Mouse (Mus musculus): Measurements from ENCODE around the gene P2ry2. TPM values are rescaled to one million over a fixed set of nuclear protein-coding genes. Genes with fewer than 3 reads are reported as not detected.

Gene P2ry2
- polyA plus RNA-seq, 1 experiment from 2014 or later = 1.6 TPM

DNA sequence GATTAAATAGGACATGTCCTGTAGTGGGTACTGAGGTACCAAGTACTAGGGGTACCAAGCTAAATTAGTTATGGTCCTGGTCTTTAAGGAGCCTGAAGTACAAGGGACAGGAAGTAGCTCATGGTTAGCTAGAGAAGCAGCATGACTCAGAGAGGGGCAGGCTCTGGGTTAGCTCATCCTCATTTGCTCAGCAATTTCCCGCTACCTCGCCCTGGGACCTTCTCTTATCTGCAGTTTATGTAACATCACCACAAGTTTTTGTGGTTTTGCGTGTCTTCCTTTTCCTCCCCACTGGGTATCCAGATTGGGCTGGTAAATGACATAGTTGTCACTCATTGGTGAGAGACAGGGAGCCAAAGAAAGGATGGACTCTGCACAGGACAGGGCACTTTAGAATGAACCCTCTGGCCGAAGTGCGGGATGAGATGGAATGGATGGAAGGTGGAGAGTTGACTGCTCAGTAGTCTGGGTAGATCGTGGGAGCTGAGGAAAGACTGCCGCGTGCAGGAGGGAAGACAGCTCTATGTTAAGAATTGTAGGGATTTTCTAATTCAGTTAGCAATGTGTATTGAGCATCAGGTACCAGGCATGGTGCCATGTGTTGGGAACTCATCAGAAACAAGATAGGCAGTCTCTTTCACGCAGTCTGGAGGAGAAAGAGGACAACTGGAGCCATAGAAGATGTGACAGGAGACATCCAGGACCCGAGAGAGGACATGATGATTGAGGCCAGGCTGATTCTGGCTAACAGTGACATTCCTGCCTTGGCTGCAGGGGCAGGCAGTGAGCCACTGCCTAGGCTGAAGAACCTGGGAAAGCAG, 15.2 kb upstream of the P2ry2 start:
- peak; percentile 23 for DNase-seq (ENCODE audit: low spot score)

DNA sequence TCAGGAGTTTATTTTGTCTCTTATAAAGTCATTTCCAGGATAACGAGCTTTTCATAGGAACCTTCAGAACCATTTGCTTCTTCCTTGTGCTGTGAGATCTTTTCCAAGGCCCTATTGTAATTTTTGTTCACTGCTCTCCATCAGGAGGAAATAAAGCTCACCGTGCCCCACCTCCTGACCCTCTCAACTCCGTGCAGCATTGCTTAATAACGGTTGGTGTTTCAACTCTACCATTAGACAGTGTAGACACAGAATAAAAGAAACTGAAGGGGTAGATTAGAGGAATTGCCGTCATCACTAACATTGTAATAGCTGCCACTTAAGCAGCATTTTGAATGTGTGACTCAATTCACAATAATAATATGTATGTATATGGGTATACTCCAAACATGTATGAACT, 14.2 kb upstream of the P2ry2 start:
- DNase-seq (ENCODE audit: low spot score) = no peak

DNA sequence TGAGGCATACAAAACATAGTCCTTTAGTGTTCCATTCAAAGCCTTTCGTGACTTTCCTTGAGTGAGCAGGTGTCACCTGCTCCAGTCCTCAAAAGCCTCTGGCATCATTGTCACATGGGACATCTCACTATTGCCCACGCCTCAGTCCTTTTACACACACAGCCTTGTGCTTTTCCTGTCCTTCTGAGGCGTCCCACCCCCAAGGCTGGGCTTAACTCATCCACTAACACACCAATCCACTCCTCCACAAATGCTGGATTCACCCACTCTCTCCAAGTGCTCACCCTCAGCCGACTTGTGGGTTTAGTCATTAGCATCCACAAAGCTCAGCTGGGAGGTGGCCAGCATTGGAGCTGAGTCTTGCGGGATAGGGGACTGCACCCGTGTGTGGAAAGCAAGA, 4.8 kb upstream of the P2ry2 start:
- no peak for DNase-seq (ENCODE audit: low spot score)

DNA sequence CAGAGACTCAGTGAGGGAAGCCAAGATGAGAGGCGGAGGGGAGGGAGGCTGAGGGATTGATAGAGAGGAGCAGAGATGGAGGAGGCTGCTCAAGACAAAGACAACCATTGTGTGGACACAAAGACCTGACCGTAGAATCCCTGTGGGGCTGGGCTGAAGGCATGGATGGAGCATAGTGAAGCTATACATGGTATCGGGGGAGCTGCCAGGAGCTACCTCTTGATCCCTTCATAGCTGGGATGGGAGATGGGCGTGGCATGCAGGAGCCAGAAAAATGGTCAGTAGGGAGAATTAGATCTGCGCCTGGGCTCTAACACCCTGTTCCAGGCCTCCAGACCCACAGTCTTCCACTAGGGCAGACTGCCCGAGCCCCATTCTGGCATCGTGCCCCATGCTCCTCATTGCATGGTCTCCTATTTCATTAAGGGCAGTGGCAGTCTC, 4.4 kb upstream of the P2ry2 start:
- no peak for DNase-seq (ENCODE audit: low spot score)

DNA sequence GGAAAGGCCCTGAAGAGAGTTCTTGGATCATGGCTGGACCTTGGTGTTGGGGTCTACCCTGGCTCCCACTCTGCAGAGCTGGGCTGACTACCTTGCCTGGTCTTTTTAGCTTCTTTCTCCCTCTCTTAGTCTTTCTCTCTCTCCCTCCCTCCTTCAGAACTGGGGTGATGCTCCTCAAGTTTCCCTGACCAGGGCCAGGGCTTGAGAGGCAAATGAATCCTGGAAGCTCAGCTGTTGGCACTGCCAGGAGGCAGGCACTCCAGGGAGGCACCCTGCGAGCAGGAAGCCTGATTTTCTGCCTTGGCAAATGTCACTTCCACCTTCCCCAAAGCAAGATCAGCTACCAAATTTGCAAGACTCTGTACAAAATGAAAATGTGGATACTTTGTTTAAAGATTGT, 2.3 kb upstream of the P2ry2 start:
- DNase-seq (ENCODE audit: low spot score) = no peak

DNA sequence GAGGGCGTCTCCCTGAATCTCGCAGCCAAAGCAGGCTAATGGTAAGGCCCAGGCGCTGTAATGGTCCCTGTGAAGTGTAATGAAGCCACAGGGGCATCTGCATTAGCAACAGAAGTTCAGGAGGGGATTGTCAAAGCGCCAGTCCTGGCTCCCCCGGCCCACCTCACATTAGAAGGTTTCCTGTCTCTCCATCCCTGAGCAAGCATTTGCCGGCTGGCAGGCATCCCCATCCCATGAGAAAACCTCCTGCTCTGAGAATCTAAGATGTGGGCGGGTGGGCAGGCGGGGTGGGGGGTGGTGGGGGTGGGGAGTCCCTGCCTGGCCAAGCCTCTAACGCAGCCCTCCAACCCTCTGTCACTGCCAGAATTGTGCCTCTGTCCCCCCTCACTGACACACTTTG, 1.4 kb upstream of the P2ry2 start:
- no peak for DNase-seq (ENCODE audit: low spot score)

DNA sequence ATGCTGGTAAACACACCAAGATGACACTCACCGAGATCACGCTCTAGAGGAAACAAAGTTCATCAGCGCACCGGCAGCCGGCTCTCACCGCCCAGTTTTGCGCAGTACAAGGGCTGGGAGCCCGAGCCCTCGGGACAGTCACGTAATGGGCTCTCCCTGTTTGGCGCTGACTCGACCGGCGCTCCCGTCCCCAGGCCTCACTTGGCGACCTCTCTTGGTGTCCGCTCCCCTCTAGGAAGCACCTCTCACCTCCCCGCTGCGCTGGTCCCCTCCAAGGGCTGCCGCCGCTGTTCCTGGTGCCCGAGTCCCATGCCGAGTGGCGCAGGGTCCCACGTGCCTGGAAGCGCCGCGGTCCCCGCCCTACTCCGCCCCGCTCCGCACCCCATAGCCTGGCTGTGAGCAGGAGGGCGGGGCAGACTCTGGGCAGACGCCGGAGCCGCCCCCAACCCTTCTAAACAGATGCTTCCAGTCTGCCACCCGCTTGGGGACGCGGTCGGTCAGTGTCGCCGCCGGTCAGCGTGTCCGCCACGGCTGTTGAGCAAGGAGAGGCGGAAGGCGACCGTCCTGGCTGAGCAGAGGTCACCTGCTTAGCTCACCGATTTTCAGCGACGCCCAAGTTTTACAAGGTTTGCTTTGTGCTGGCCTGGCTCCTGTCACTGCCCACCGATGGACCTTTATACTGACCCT, 842 bp downstream of the P2ry2 start:
- peak; percentile 46 for DNase-seq (ENCODE audit: low spot score)

DNA sequence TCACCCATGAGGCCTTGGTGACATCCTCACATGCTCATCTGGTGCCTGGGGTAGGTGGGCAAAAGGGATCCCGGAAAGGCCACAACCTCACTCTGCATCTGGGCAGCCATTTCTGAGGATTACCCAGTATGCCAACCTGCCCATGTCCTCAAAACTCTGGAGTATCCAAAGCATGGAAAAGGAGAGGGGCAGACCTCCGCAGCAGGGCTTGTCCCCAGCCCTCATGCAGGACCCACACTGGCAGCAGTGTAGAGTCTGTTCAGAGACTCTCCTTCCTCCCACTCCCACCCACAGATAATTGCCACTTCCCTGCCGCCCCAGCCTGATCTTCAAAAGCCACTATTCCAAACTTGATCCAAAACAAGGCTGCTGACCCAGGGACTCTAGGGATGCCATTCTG, 1.9 kb downstream of the P2ry2 start:
- no peak for DNase-seq (ENCODE audit: low spot score)

DNA sequence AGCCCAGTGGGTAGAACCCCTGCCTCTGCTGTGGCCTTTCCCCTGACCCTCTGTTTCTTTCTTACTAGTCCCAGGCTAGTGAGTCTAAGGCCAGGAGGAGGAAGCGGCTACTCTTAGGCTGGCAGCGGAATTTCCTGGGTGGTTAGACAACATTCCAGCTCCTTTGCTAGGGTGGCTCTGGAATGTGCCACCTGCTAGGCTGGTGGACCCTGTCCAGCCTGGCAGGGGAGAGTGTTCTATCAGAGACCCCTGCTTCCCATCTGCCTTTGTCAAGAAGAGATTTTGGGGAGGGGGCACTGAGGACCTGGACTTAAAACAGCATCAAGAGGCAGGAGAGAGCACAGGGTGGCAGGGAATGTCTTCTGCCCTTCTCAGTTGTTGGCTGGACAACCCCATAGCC, 6.5 kb downstream of the P2ry2 start:
- DNase-seq (ENCODE audit: low spot score) = no peak

DNA sequence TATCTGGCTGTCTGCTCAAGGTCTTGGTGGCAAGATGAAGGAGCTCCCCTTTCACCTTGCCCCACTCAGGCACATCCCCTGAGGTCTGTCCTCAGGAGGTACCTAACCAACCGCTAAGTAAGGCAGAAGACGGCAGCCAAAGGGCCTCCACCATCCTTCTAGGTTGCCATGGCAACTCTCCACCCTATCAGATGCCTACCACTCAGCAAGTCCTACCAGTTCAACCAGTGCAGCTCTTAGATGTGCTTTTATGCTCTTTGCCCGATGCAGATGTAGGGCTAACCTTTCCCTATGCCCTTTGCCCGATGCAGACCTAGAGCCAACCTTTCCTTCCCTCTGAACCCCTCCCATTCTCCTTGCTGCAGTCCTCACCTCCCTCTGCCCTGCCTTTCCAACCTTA, 7.5 kb downstream of the P2ry2 start:
- no peak for DNase-seq (ENCODE audit: low spot score)

DNA sequence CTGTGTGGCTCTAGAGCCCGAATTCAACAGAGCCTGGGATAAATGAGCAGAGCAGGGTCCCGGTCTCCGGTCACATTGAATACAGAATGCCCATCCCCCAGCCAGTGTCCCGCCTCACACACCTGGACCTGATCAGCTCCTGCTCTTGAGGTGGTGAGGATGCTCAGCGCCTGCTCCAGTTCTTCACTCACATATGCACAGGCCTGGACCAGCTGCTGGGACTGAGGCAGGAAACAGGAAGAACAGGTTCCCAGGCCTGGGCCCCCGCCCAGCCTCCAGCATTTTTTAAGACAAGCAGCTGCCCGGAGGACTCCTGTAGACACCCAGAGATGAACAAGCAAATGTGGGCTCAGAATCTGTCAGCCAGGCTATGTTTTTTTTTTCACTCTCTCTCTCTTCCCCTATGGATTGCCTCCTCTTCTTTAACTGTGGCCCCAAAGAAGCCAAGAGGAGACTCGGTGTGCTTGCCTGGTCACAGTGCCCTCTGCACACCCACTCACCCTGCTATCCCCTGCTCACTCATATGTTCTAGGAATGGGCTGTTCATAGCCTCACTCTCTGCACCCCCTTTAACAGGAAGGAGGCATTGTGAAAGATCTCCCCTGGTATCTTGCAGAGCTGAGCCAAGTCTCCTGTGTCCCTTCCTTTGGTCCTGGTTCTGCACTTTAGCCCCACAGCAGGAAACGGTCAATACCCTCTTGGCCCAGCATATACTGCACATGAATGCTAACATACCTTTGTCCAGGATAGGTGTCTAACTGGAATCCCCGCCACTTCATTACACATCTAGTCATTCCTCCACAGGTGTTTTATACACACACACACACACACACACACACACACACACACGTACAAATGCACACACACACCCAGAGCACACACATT, 9.0 kb downstream of the P2ry2 start:
- DNase-seq (ENCODE audit: low spot score) = peak; percentile 15

DNA sequence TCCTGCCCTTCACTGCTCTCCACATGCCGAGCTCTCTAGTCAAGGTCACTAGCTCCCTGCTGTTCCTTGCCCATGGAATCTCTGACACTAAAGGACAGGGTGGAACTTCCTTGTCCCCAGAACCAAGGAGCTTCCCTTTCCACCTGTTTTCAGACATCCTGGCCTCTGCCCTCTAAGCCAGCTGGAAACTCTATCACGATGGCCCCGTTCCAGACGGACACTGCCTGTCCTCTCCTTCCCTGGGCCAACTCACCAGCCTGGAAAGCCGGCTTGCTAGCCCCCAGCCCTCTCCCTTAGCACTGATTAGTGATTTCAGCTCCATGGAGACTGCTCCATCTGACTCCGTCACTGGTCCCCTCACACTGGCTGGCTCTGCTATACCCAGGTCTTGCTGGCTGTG, 10.4 kb downstream of the P2ry2 start:
- no peak for DNase-seq (ENCODE audit: low spot score)

DNA sequence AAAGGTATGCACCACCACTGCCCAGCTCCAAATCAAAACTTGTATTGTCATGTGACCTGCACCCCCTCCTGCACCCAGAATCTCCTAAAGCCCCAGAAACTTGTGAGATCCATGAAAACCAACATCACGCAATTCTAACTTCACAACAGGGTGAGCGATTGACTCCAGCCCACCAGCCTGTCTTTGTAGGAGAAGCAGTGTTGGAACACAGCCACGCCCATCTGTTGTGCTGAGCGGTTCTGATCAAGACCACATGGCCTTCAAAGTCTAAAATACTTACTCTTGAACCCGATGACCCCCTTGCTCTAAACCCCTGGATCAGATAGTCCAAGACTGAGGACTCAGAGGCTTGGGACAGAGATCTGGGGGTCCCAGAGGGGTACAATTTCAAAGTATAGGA, 13.0 kb downstream of the P2ry2 start:
- no peak for DNase-seq (ENCODE audit: low spot score)

DNA sequence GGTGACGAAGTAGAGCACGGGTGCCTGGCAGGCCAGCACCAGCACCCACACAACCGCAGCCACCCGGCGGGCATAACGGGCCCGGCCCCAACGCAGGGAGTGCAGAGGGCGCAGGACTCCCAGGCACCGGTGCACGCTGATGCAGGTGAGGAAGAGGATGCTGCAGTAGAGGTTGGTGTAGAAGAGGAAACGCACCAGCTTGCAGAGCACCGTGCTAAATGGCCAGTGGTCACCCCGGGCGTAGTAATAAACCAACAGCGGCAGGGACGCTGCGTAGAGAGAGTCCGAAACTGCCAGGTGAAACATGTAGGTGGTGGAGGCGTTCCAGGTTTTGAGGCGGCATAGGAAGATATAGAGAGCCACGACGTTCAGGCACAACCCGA, 14.1 kb downstream of the P2ry2 start:
- no peak for DNase-seq (ENCODE audit: low spot score)

DNA sequence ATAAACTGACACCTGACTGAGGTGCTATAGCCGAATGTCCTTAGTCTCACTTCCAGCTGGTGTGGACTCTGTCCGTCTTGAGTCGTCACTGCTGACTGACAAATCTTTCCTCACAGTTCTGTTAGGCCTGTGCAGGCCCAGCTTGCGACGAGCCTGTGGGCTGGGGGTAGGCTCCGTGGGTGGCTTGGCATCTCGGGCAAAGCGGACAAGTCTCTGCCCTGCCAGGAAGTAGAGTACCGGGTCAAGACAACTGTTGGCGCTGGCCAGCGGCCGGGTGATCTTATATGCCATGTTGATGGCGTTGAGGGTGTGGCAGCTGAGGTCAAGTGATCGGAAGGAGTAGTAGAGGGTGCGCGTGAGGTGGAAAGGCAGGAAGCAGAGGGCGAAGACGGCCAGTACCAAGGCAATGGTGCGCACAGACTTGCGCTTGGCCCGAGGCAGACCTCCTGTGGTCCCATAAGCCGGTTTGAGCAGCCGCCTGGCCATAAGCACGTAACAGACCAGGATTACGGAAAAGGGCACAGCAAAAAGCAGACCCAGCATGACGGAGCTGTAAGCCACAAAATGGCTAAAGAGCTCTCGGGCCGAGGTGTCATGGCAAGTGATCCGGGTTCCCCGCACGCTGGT, 14.6 kb downstream of the P2ry2 start:
- no peak for DNase-seq (ENCODE audit: low spot score)

DNA sequence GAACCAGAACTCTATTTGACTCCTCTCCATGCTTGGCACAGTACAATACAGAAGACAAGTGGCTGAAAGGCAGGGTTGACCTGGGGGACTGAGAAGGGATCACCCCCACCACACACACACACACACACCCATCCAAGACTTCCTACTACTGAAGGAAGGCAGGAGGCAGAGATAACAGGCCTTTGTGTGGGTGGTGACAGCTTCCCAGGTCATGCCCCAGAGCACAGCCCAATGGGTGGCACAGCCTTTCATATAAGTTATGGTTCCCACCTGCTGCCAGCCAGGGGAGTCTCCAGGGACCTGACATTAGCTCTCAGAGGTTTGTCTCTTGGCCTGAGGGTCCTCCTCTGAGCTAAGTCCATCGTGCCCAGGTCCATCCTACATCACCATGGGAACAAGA, 15.5 kb downstream of the P2ry2 start:
- no peak for DNase-seq (ENCODE audit: low spot score)

DNA sequence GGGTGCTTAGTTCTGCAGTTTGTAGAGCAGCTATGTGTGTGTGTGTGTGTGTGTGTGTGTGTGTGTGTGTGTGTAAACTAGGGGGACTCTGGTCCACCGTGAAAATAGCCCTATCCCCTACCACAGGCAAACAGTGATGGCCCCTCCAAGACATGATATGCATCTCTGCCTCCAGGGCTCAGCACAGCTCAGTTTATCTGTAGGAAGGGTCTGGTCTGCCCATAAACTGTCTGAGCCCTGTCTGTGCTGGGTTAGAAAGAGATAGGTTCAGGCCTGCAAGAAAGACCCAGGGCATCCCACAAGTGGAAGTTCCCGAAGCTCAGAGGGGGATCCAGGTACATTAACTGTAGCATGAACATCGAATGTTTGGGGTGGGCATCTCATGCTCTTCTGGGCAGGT, 16.7 kb downstream of the P2ry2 start:
- DNase-seq (ENCODE audit: low spot score) = no peak

DNA sequence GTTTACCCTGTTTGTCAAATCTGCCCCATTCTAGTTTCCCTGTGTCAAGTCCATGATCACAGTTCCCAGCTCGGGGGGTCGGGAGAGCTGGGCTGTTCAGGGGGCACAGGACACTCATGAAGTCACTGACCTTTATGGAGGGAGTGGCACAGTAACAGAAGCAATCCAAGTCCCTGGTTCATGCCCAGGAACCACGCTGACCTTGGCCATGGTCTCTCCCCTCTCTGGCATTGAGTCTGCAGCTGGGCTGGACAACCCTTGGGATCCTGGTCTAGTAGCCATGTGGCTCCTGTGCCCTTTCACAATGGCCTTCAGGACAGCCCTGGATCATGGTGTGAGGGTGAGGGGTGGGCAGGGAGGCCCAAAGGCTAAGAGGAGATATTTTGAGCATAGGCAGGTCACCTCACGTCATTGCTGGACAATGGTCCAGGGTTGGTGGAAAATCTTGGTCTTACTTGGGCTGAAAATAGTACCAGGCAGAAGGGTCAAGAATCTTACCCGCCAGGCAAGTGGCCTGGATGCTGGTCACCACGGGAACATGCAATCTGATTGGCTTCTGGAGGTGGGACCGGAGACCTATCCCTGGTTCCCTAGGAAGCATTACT, 17.3 kb downstream of the P2ry2 start:
- DNase-seq (ENCODE audit: low spot score) = no peak

DNA sequence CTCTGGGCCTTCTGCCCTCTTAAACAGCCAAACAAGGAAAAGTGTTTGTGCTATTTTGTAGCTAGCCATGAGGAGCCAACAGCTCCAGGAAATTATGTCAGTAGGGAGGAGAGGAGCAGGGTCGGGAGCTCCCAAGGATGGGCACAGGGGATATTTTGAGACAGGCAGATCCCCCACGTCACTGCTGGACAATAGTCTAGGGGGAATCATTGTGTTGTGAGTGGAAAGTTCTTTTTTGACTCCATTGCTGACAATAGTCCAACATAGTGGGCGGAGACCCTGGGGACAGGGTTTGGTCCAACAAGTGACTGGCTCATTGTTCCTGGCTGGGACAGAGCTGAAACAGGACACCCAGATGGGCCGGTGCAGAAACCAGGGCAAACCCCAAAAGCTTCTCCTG, 19.5 kb downstream of the P2ry2 start:
- no peak for DNase-seq (ENCODE audit: low spot score)

DNA sequence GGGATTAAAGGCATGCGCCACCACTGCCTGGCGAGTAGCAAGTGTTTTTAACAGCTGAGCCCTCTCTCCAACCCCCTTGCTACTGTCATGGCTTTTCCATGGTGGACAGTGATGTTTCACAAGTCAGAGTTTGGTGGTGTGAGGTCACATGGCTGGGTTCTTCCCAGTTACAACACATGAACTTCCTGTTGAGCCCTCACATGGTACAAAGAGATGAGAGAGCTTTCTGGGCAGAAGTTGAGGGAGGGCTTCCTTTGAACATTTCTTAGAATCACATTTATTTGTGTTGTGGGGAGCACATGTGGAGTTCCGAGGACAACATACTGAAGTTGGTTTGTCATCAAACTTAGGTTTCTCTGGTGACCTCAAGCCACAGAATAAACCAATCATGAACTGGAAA, 20.7 kb downstream of the P2ry2 start:
- peak; percentile 2 for DNase-seq (ENCODE audit: low spot score)

DNA sequence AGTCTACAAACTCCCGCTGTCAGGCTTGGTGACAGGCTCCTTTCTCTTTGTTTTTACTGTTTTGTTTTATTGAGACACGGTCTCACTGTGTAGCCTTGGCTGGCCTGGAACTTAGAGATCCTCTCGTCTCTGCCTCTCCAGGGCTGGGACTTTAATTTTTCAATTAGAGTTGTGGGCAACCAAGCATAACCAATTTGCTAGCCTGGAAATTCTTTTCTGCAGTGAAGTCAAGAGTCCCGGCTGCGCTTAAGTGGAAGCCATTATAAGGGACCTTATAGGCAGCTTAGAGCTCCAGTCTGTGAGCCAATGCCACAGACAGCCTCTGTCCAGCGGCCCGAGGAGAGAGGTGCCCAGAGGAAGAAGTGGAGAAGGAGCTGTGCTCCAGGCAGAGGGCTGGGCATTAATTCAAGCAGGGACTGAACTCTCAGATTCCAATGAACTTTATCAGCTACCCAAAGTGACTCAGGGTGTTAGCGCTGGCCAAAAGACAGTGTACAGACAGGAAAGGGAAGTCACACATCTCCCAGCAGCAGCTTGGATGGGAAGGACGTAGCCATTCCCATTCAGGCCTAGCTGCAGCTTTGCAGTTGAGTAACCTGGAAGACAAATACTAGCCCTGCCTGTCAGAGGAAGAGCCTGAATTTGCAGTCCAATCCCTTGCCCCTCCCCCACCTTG, 21.9 kb downstream of the P2ry2 start:
- DNase-seq (ENCODE audit: low spot score) = no peak

Measured in thymus, postnatal 0 days (tissue).